Mouse (Mus musculus) spleen, adult 2 months (tissue): ENCODE data around the gene Rab3c. TPM values are rescaled to one million over a fixed set of nuclear protein-coding genes. Genes with fewer than 3 reads are reported as not detected.

Experiments
- DNase-seq, 2 experiments: peaks; one replicate each; pipeline versions ENCODE4 v3.0.0 to v3.0.0-alpha.2; 2012 to 2021; ENCODE audit warnings: low spot score in 2 of 2, low read depth in 1 of 2
- H3K27ac ChIP-seq: fragments of 200-500 bp; 2 replicates; pipeline ENCODE4 v1.5.1; 2012; ENCODE audit warnings: low read length, inconsistent platforms; ENCODE audit not compliant: insufficient read depth
- H3K27me3 ChIP-seq: fragments of 200-500 bp; 2 replicates; pipeline ENCODE4 v1.6.1; 2012; ENCODE audit warnings: mild to moderate bottlenecking, moderate library complexity, low read length, inconsistent platforms; ENCODE audit not compliant: control insufficient read depth, insufficient read depth
- H3K36me3 ChIP-seq: fragments of 200-500 bp; 2 replicates; pipeline ENCODE4 v1.6.1; 2012; ENCODE audit warnings: mild to moderate bottlenecking, low read length, inconsistent platforms; ENCODE audit not compliant: control insufficient read depth, insufficient read depth
- H3K4me1 ChIP-seq: fragments of 200-500 bp; 2 replicates; pipeline ENCODE4 v1.6.1; 2011; ENCODE audit warnings: inconsistent platforms; ENCODE audit not compliant: control insufficient read depth, insufficient read depth, insufficient read length
- H3K4me3 ChIP-seq: fragments of 200-500 bp; 2 replicates; pipeline ENCODE4 v1.5.1; 2011; ENCODE audit warnings: mild to moderate bottlenecking, inconsistent platforms; ENCODE audit not compliant: insufficient read depth, insufficient read length; ENCODE audit errors: extremely low read depth
- CTCF ChIP-seq: fragments of 200-500 bp; IDR thresholded peaks from 2 replicates; pipeline ENCODE4 v1.5.1; 2011; ENCODE audit warnings: mild to moderate bottlenecking, inconsistent platforms; ENCODE audit not compliant: insufficient read depth, insufficient read length, insufficient replicate concordance; ENCODE audit errors: extremely low read depth
- POLR2A ChIP-seq: fragments of 200-500 bp; IDR thresholded peaks from 2 replicates; pipeline ENCODE4 v1.6.1; 2011; ENCODE audit warnings: low read depth, low read length, inconsistent platforms
- WGBS: fragments of 180-500 bp; shearing (Covaris S2); methylation state at CpG from one replicate; pipeline ENCODE4 v1.1.7; 2018; 5-methylcytosine and 5-hydroxymethylcytosine counted together
- polyA plus RNA-seq: library from polyadenylated mRNA; depleted of rRNA; stranded (reverse); fragments of >200 nt; gene quantifications from 2 replicates; pipeline ENCODE4 v1.2.3, GENCODE M21; 2012; rRNA removed

Gene Rab3c
- not detected in 2 replicates for polyA plus RNA-seq

- no peaks in the 10 kb centered on the region for H3K4me1 ChIP-seq
- H3K4me3 ChIP-seq: no peak within 1 kb of the TSS
- TF ChIP-seq CTCF: no peak
- no peak for TF ChIP-seq POLR2A
- peaks cover 7% of the 10 kb centered on the region; the same call in 1 of the 2 replicates for H3K27me3 ChIP-seq
- H3K27ac ChIP-seq: no peak within 1 kb of the TSS
- WGBS: 5% methylated on average over 20 of the region's 20 CpGs
- no peaks in the 10 kb centered on the region for H3K36me3 ChIP-seq
- DNase-seq: no peak
Observed at GRCm38 (mm10) chr13:110280563-110281144, at the start of gene Rab3c. Gene Rab3c, minus strand, starts transcription at chr13:110280996.

- TF ChIP-seq POLR2A: no peak
- TF ChIP-seq CTCF: no peak
- no peaks in the 10 kb centered on the region for H3K27me3 ChIP-seq
- H3K4me1 ChIP-seq: no peaks in the 10 kb centered on the region
- H3K36me3 ChIP-seq: no peaks in the 10 kb centered on the region
- 43% methylated on average over 4 of the region's 4 CpGs for WGBS
- H3K4me3 ChIP-seq: no peak overlapping the region
- no peak overlapping the region for H3K27ac ChIP-seq
- DNase-seq: no peak
Observed at GRCm38 (mm10) chr13:110318746-110319145, 38.0 kb upstream of the Rab3c start.

- Histone ChIP-seq H3K4me3 (no peak overlapping the region), H3K27ac (no peak overlapping the region), H3K27me3 (no peaks in the 10 kb centered on the region), H3K36me3 (no peaks in the 10 kb centered on the region), H3K4me1 (no peaks in the 10 kb centered on the region)
- 88% methylated on average over 5 of the region's 5 CpGs for WGBS
- DNase-seq: no peak
- no peak for TF ChIP-seq CTCF
- TF ChIP-seq POLR2A: no peak
Observed at GRCm38 (mm10) chr13:110307188-110307587, 26.4 kb upstream of the Rab3c start.

- H3K4me3 ChIP-seq: no peak overlapping the region
- no peaks in the 10 kb centered on the region for H3K36me3 ChIP-seq
- no peak for TF ChIP-seq POLR2A
- no peak for TF ChIP-seq CTCF
- no peaks in the 10 kb centered on the region for H3K4me1 ChIP-seq
- 62% methylated on average over 4 of the region's 4 CpGs for WGBS
- H3K27ac ChIP-seq: no peak overlapping the region
- DNase-seq: no peak
- no peaks in the 10 kb centered on the region for H3K27me3 ChIP-seq
Observed at GRCm38 (mm10) chr13:110297112-110297511, 16.3 kb upstream of the Rab3c start.

GRCm38 (mm10) chr13:110288499-110288898 lies 7.7 kb upstream of the Rab3c start:
- no peak for DNase-seq
- WGBS: 40% methylated on average over 3 of the region's 3 CpGs

DNA sequence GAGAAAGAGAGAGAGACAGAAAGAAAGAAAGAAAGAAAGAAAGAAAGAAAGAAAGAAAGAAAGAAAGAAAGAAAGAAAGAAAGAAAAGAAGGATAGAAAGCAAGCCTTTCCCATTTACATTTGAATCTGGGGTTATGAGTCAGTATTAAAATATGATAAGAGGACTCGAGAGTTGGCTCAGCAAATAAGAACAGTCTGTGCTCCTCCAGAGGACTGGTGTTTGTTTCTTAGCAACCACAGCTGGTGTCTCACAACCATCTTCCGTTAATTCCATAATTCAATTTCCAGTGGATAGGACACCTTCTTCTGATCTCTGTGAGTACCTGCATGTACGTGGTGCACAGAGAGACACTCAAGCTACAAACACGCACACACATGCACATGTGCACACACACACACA lies 3.0 kb upstream of the Rab3c start:
- no peak overlapping the region for H3K27ac ChIP-seq
- no peak overlapping the region for H3K4me3 ChIP-seq
- H3K4me1 ChIP-seq: no peaks in the 10 kb centered on the region
- 81% methylated on average over 4 of the region's 4 CpGs for whole genome bisulfite sequencing
- no peak for DNase-seq
- H3K27me3 ChIP-seq: peaks cover 7% of the 10 kb centered on the region; the same call in 1 of the 2 replicates
- no peaks in the 10 kb centered on the region for H3K36me3 ChIP-seq
- TF ChIP-seq CTCF (no peak), POLR2A (no peak)

More at GRCm38 (mm10) chr13:110288499-110288898, 7.7 kb upstream of the Rab3c start:
- Histone ChIP-seq H3K4me1 (no peaks in the 10 kb centered on the region), H3K27me3 (no peaks in the 10 kb centered on the region), H3K27ac (no peak overlapping the region), H3K36me3 (no peaks in the 10 kb centered on the region), H3K4me3 (no peak overlapping the region)
- TF ChIP-seq POLR2A: no peak
- TF ChIP-seq CTCF: no peak

- Histone ChIP-seq H3K27ac (no peak overlapping the region), H3K27me3 (peaks cover 7% of the 10 kb centered on the region; the same call in 1 of the 2 replicates), H3K4me3 (no peak overlapping the region), H3K4me1 (no peaks in the 10 kb centered on the region), H3K36me3 (no peaks in the 10 kb centered on the region)
- TF ChIP-seq POLR2A: no peak
- no peak for TF ChIP-seq CTCF
- no peak for DNase-seq
- WGBS: 4% methylated on average over 24 of the region's 24 CpGs
Observed at GRCm38 (mm10) chr13:110280028-110280562, 701 bp downstream of the Rab3c start.
